Comparison of ENCODE assay signal across 8 mouse cellular contexts in genomic region chr7:49476666-49477065, GRCm38 (mm10).
DNase-seq lines count a peak whose midpoint lies in the region; ATAC-seq lines count a peak whose summit lies in the region.

No protein-coding gene starts in this region.

- H3K9me3 ChIP-seq in heart, embryonic 11.5 days (replicated peaks; ENCODE audit: control insufficient read depth, low read length): no peaks in the 10 kb centered on the region
- no peaks in the 10 kb centered on the region for H3K9me3 ChIP-seq in heart, embryonic 10.5 days
- no peaks in the 10 kb centered on the region for H3K9me3 ChIP-seq in lung, embryonic 16.5 days (ENCODE audit: control insufficient read depth, low read length)

- no peak overlapping the region for H3K4me2 ChIP-seq in heart, embryonic 11.5 days
- H3K4me2 ChIP-seq in lung, embryonic 16.5 days (ENCODE audit: low read depth, low read length): no peak overlapping the region

- WGBS in heart, embryonic 11.5 days (ENCODE audit: insufficient replicate concordance): 51% methylated on average over 5 of the region's 5 CpGs
- 60% methylated on average over 5 of the region's 5 CpGs for WGBS in heart, embryonic 10.5 days
- 52% methylated on average over 5 of the region's 5 CpGs for WGBS in lung, embryonic 16.5 days

- H3K27ac ChIP-seq in heart, embryonic 11.5 days (ENCODE audit: low read depth, low read length): peak overlapping the region; percentile 41; the same call in 1 of the 2 replicates
- no peak overlapping the region for H3K27ac ChIP-seq in heart, embryonic 10.5 days
- peak overlapping the region; percentile 65 for H3K27ac ChIP-seq in lung, embryonic 16.5 days (ENCODE audit: low read length)

- no peaks in the 10 kb centered on the region for H3K27me3 ChIP-seq in heart, embryonic 11.5 days (ENCODE audit: control insufficient read depth, insufficient read depth, low read length)
- no peaks in the 10 kb centered on the region for H3K27me3 ChIP-seq in heart, embryonic 10.5 days (ENCODE audit: insufficient read depth, poor library complexity, severe bottlenecking)
- H3K27me3 ChIP-seq in lung, embryonic 16.5 days (ENCODE audit: control insufficient read depth, insufficient read depth, low read depth, low read length): no peaks in the 10 kb centered on the region

- peaks cover 35% of the 10 kb centered on the region for H3K4me1 ChIP-seq in heart, embryonic 11.5 days (ENCODE audit: control insufficient read depth, insufficient read depth, low read length)
- peaks cover 41% of the 10 kb centered on the region for H3K4me1 ChIP-seq in heart, embryonic 10.5 days
- H3K4me1 ChIP-seq in lung, embryonic 16.5 days (replicated peaks; ENCODE audit: control insufficient read depth, insufficient read depth, low read length): peaks cover 41% of the 10 kb centered on the region

- H3K36me3 ChIP-seq in heart, embryonic 11.5 days (ENCODE audit: control insufficient read depth, insufficient read depth, low read length): no peaks in the 10 kb centered on the region
- H3K36me3 ChIP-seq in heart, embryonic 10.5 days: no peaks in the 10 kb centered on the region
- peaks cover 2% of the 10 kb centered on the region; the same call in 1 of the 2 replicates for H3K36me3 ChIP-seq in lung, embryonic 16.5 days (ENCODE audit: control insufficient read depth, insufficient read depth, low read length)

- ATAC-seq in heart, embryonic 11.5 days (replicated peaks; ENCODE audit: insufficient number of reproducible peaks, low FRiP score, low TSS enrichment): no peak
- ATAC-seq in lung, embryonic 16.5 days (ENCODE audit: low read depth): no peak
- ATAC-seq in erythroblast, adult 5-6 weeks (replicated peaks; ENCODE audit: low FRiP score, poor library complexity, severe bottlenecking): no peak
- no peak for ATAC-seq in activated CD4-positive, CD25-positive, alpha-beta regulatory T cell, adult 4 months

- no peak for DNase-seq in heart, embryonic 10.5 days (ENCODE audit: low spot score)
- DNase-seq in A20 (ENCODE audit: low read depth, low spot score): peak; percentile 45
- DNase-seq in T-cell, adult 2 months (ENCODE audit: low spot score): peak; percentile 19
- DNase-seq in kidney, adult 8-10 months: peak; percentile 34 to 55

- no peak overlapping the region for H3K4me3 ChIP-seq in heart, embryonic 11.5 days (ENCODE audit: low read depth, low read length)
- H3K4me3 ChIP-seq in heart, embryonic 10.5 days: no peak overlapping the region
- no peak overlapping the region for H3K4me3 ChIP-seq in lung, embryonic 16.5 days (ENCODE audit: low read length)

- H3K9ac ChIP-seq in heart, embryonic 11.5 days (ENCODE audit: low read depth, low read length): no peak overlapping the region
- no peak overlapping the region for H3K9ac ChIP-seq in lung, embryonic 16.5 days (ENCODE audit: low read length)
